Mouse (Mus musculus) brain, embryonic 14.5 days (tissue): ENCODE measurements around the gene Il16.

ENCODE experiments used
- CTCF ChIP-seq: fragments of 200-500 bp; IDR thresholded peaks from 2 replicates; pipeline ENCODE4 v1.5.1; 2012; ENCODE audit warnings: inconsistent platforms, mild to moderate bottlenecking, moderate library complexity, borderline replicate concordance; ENCODE audit not compliant: insufficient read depth, insufficient read length; ENCODE audit errors: extremely low read depth
- POLR2A ChIP-seq: fragments of 200-500 bp; IDR thresholded peaks from 2 replicates; pipeline ENCODE4 v1.6.1; 2012; ENCODE audit warnings: mild to moderate bottlenecking, inconsistent platforms, borderline replicate concordance; ENCODE audit not compliant: poor library complexity, insufficient read depth, insufficient read length, severe bottlenecking; ENCODE audit errors: extremely low read depth

DNA sequence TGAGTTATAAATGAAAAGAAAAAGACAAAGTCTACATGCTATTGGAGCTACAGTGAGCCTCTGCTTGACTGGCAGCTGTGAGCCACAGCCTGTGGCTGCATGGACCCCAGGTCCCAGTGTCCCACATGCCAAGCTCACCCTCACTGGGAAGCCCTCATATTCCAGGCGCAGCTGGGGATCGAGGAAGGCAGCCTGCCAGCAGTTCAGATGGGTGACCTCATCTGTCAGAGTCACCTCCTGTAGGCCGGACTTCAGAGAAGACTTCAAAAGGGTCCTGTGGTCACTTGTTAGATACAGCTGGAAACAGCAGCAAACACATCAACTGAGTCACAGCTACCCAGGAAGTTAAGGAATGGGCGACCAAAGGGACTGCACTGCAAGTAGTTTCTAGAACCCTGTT lies 34.5 kb upstream of the Il16 start:
- TF ChIP-seq CTCF (no peak), POLR2A (no peak)
